Mouse (Mus musculus) cortical plate, adult 2 months (tissue): ENCODE measurements around the gene Hjurp.

Experiments
- CTCF ChIP-seq: fragments of 200-500 bp; IDR thresholded peaks from 2 replicates; pipeline ENCODE4 v1.5.1; 2011; ENCODE audit warnings: mild to moderate bottlenecking, control low read depth, low read length; ENCODE audit not compliant: insufficient read depth; ENCODE audit errors: extremely low read depth
- POLR2A ChIP-seq: fragments of 200-500 bp; IDR thresholded peaks from 2 replicates; pipeline ENCODE4 v1.6.1; 2011; ENCODE audit warnings: mild to moderate bottlenecking, low read length, control low read depth; ENCODE audit not compliant: insufficient read depth; ENCODE audit errors: extremely low read depth

- no peak for TF ChIP-seq CTCF
- no peak for TF ChIP-seq POLR2A
These were observed 24.3 kb downstream of the Hjurp start for GRCm38 (mm10) chr1:88253106-88253505.
